Mouse (Mus musculus) ES-E14 (cell line): ENCODE results near the gene Tmem102.

Source experiments
- CHD2 ChIP-seq: IDR thresholded peaks from 2 replicates; pipeline ENCODE4 v1.6.1; 2014; ENCODE audit warnings: mild to moderate bottlenecking, low read depth, low read length, inconsistent platforms
- HCFC1 ChIP-seq: IDR thresholded peaks from 2 replicates; pipeline ENCODE4 v1.6.1; 2012; ENCODE audit warnings: low read length, inconsistent platforms, borderline replicate concordance; ENCODE audit not compliant: insufficient read depth
- MAFK ChIP-seq: IDR thresholded peaks from 2 replicates; pipeline ENCODE4 v1.6.1; 2014; ENCODE audit warnings: mild to moderate bottlenecking, low read depth, low read length, inconsistent platforms; ENCODE audit not compliant: insufficient read depth
- ZC3H11A ChIP-seq: IDR thresholded peaks from 2 replicates; pipeline ENCODE4 v1.6.1; 2012; ENCODE audit warnings: low read depth, mild to moderate bottlenecking, inconsistent platforms, low read length, borderline replicate concordance
- ZNF384 ChIP-seq: IDR thresholded peaks from 2 replicates; pipeline ENCODE4 v1.6.1; 2012; ENCODE audit warnings: low read depth, low read length, inconsistent platforms

DNA sequence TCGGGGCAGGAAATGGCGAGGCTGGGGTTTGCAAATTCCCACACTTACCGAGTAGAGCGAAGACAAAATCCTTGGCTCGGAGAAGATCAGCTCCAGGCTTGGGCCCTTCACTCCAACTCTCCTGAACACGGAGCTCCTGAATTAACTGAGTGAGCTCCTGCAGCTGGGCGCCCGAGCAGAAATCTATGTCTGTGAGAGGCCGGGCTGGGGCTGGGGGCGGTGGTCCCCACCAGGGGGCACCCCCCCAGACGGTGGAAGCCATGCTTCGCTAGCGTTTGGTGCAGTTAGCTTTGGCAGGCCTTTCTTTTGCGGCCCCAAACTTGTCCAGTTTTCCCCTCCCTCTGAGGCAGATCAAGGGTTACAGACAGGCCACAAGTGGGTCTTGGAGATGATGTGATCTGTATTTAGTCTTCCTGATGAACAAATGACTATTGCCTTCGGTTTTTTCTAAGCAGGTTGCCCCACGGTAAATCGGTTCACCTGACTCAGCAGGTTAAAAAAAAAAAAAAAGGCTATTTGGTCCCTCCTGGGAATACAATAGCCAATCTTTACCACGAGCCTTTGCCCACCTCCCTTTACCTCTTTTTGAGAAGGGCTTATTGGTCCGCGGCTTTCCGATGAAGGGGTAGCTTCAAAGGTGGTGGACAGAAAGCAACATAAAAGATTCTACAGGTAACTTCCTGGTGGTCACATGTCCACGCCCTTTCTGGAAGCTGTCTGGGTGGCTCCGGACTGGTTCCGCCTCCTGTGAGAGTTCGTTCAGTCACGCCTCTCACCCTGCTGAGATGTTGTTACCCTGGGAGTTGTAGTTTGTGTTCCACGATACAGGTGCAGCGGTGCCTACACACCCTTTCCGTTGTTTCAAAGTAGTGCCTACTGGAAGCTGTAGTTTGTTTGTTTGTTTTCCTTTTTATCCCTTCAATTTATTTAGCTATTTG lies at the start of gene Tmem102:
- TF ChIP-seq ZNF384 (peak; percentile 84), CHD2 (no peak), MAFK (peak; percentile 68; the same call in 1 of the 2 replicates), ZC3H11A (no peak), HCFC1 (peak; percentile 88)
